Mouse (Mus musculus): Measurements from ENCODE around the gene Ppm1h. TPM values are rescaled to one million over a fixed set of nuclear protein-coding genes. Genes with fewer than 3 reads are reported as not detected.

Gene Ppm1h
- total and polyA plus RNA-seq, 3 experiments: 1.2 to 1.3 (median 1.3) TPM

- no peak overlapping the region for H3K4me2 ChIP-seq (ENCODE audit: insufficient read depth, low read depth, poor library complexity, severe bottlenecking)
- H3K9me3 ChIP-seq (replicated peaks; ENCODE audit: low read length): no peaks in the 10 kb centered on the region
- H3K27me3 ChIP-seq (replicated peaks): no peaks in the 10 kb centered on the region
- no peak for TF ChIP-seq SMC3 (IDR thresholded peaks at IDR 0.05; ENCODE audit: low read depth, low read length)
- no peak for TF ChIP-seq PAX5 (IDR thresholded peaks at IDR 0.05; ENCODE audit: low read length)
- no peak for TF ChIP-seq MAX (IDR thresholded peaks at IDR 0.05; ENCODE audit: low read length)
- no peak for TF ChIP-seq UBTF (IDR thresholded peaks at IDR 0.05; ENCODE audit: low read depth, low read length)
- no peak for TF ChIP-seq CTCF (conservative IDR thresholded peaks at IDR 0.05 in 1 of 2, IDR thresholded peaks at IDR 0.05 in 1 of 2; ENCODE audit: low read depth in 2 of 2, low read length in 2 of 2)
- TF ChIP-seq CHD2 (IDR thresholded peaks at IDR 0.05; ENCODE audit: low read length): no peak
- no peak for TF ChIP-seq ZC3H11A (IDR thresholded peaks at IDR 0.05; ENCODE audit: low read depth, low read length)
- no peak for TF ChIP-seq MYC (IDR thresholded peaks at IDR 0.05; ENCODE audit: low read depth, low read length)
- TF ChIP-seq MXI1 (IDR thresholded peaks at IDR 0.05; ENCODE audit: low read depth, low read length): no peak
- no peak for TF ChIP-seq CHD1 (IDR thresholded peaks at IDR 0.05; ENCODE audit: low read depth, low read length)
- TF ChIP-seq KAT2A (IDR thresholded peaks at IDR 0.05; ENCODE audit: insufficient replicate concordance, low read length): no peak
- no peak for TF ChIP-seq USF1 (IDR thresholded peaks at IDR 0.05; ENCODE audit: low read depth, low read length)
- no peak for TF ChIP-seq RAD21 (IDR thresholded peaks at IDR 0.05; ENCODE audit: low read depth, low read length)
- no peak for TF ChIP-seq POLR2A (IDR thresholded peaks at IDR 0.05; ENCODE audit: low read depth, low read length)
- TF ChIP-seq TBP (conservative IDR thresholded peaks at IDR 0.05; ENCODE audit: low read depth, low read length): no peak
- TF ChIP-seq ELF1 (IDR thresholded peaks at IDR 0.05; ENCODE audit: low read depth, low read length): no peak
- TF ChIP-seq EP300 (IDR thresholded peaks at IDR 0.05; ENCODE audit: low read length): no peak
- TF ChIP-seq JUND (conservative IDR thresholded peaks at IDR 0.05; ENCODE audit: low read depth, low read length): no peak
- no peak for TF ChIP-seq POLR2AphosphoS2 (IDR thresholded peaks at IDR 0.05; ENCODE audit: low read depth, low read length)
- no peak for TF ChIP-seq ZKSCAN1 (IDR thresholded peaks at IDR 0.05; ENCODE audit: borderline replicate concordance, low read depth, low read length)
- no peak overlapping the region for H3K27ac ChIP-seq (ENCODE audit: insufficient read depth, low read depth)
- in situ Hi-C loops (cut with MboI; ENCODE audit: low pct_ligation_motif_present, low pct_unique_long_range_greater_than_20kb, low sequenced_read_pairs) (no loop called here), dilution Hi-C loops (cut with MboI; ENCODE audit: extremely low pct_ligation_motif_present, extremely low pct_unique_long_range_greater_than_20kb, low sequenced_read_pairs) (no loop called here)
- no peak overlapping the region for H3K9ac ChIP-seq (ENCODE audit: insufficient read depth, low read depth)
- no peak for DNase-seq (ENCODE audit: extremely low read depth)
- H3K4me1 ChIP-seq (ENCODE audit: control insufficient read depth in 1 of 2, insufficient read depth in 2 of 2): no peaks in the 10 kb centered on the region
- H3K4me3 ChIP-seq (replicated peaks in 1 of 3; ENCODE audit: low read depth in 2 of 3, low read length in 2 of 3, poor library complexity in 1 of 3): no peak overlapping the region
- peaks cover 0 to 2% of the 10 kb centered on the region in 2 experiments for H3K36me3 ChIP-seq (replicated peaks in 1 of 2; ENCODE audit: control insufficient read depth in 1 of 2, insufficient read depth in 1 of 2, low read length in 1 of 2)
- H3K79me2 ChIP-seq (replicated peaks; ENCODE audit: control insufficient read depth, extremely low read depth, insufficient read depth, poor library complexity, severe bottlenecking): no peaks in the 10 kb centered on the region
Measured at GRCm38 (mm10) chr10:122862386-122863023, 183.9 kb downstream of the Ppm1h start.

- no peak for DNase-seq (ENCODE audit: extremely low read depth)
- Histone ChIP-seq H3K4me1 (ENCODE audit: control insufficient read depth in 1 of 2, insufficient read depth in 2 of 2) (no peaks in the 10 kb centered on the region), H3K4me2 (ENCODE audit: insufficient read depth, low read depth, poor library complexity, severe bottlenecking) (no peak overlapping the region), H3K4me3 (replicated peaks in 1 of 3; ENCODE audit: low read depth in 2 of 3, low read length in 2 of 3, poor library complexity in 1 of 3) (no peak overlapping the region), H3K27ac (ENCODE audit: insufficient read depth, low read depth) (no peak overlapping the region), H3K9ac (ENCODE audit: insufficient read depth, low read depth) (no peak overlapping the region), H3K36me3 (replicated peaks in 1 of 2; ENCODE audit: control insufficient read depth in 1 of 2, insufficient read depth in 1 of 2, low read length in 1 of 2) (no peaks in the 10 kb centered on the region), H3K27me3 (replicated peaks) (no peaks in the 10 kb centered on the region), H3K9me3 (replicated peaks; ENCODE audit: low read length) (no peaks in the 10 kb centered on the region), H3K79me2 (replicated peaks; ENCODE audit: control insufficient read depth, extremely low read depth, insufficient read depth, poor library complexity, severe bottlenecking) (no peaks in the 10 kb centered on the region)
- in situ Hi-C loops (cut with MboI; ENCODE audit: low pct_ligation_motif_present, low pct_unique_long_range_greater_than_20kb, low sequenced_read_pairs): no loop called here
- TF ChIP-seq JUN (IDR thresholded peaks at IDR 0.05; ENCODE audit: insufficient read depth, low read depth, low read length) (no peak), USF2 (conservative IDR thresholded peaks at IDR 0.05; ENCODE audit: low read depth, low read length) (no peak), ELF1 (IDR thresholded peaks at IDR 0.05; ENCODE audit: low read depth, low read length) (no peak), IRF4 (IDR thresholded peaks at IDR 0.05; ENCODE audit: low read depth, low read length) (no peak), RAD21 (IDR thresholded peaks at IDR 0.05; ENCODE audit: low read depth, low read length) (no peak), ZC3H11A (IDR thresholded peaks at IDR 0.05; ENCODE audit: low read depth, low read length) (no peak), USF1 (IDR thresholded peaks at IDR 0.05; ENCODE audit: low read depth, low read length) (no peak), BHLHE40 (IDR thresholded peaks at IDR 0.05; ENCODE audit: low read depth, low read length) (no peak), KAT2A (IDR thresholded peaks at IDR 0.05; ENCODE audit: insufficient replicate concordance, low read length) (no peak), MAFK (IDR thresholded peaks at IDR 0.05; ENCODE audit: insufficient replicate concordance, low read length) (no peak), CTCF (conservative IDR thresholded peaks at IDR 0.05 in 1 of 2, IDR thresholded peaks at IDR 0.05 in 1 of 2; ENCODE audit: low read depth in 2 of 2, low read length in 2 of 2) (no peak), POLR2A (IDR thresholded peaks at IDR 0.05; ENCODE audit: low read depth, low read length) (no peak), MXI1 (IDR thresholded peaks at IDR 0.05; ENCODE audit: low read depth, low read length) (no peak), ZMIZ1 (IDR thresholded peaks at IDR 0.05; ENCODE audit: low read depth, low read length) (no peak), E2F4 (IDR thresholded peaks at IDR 0.05; ENCODE audit: insufficient replicate concordance, low read depth, low read length) (no peak)
- dilution Hi-C loops (cut with MboI; ENCODE audit: extremely low pct_ligation_motif_present, extremely low pct_unique_long_range_greater_than_20kb, low sequenced_read_pairs): no loop called here
Measured at GRCm38 (mm10) chr10:122869865-122870503, 191.4 kb downstream of the Ppm1h start.
